Mouse (Mus musculus) embryonic facial prominence, embryonic 10.5 days (tissue): Measurements from ENCODE around the gene Hoxb4. TPM values are rescaled to one million over a fixed set of nuclear protein-coding genes. Genes with fewer than 3 reads are reported as not detected.

ENCODE experiments used
- DNase-seq: peaks from one replicate; pipeline ENCODE4 v3.0.0-alpha.2; 2017; ENCODE audit warnings: low spot score
- H3K27ac ChIP-seq: fragments of 300-500 bp; sonication (generic); replicated peaks from 2 replicates; pipeline ENCODE4 v1.5.1; 2016; ENCODE audit warnings: mild to moderate bottlenecking
- H3K27me3 ChIP-seq: fragments of 300-500 bp; sonication (generic); replicated peaks from 2 replicates; pipeline ENCODE4 v1.6.1; 2016; ENCODE audit warnings: low read depth, mild to moderate bottlenecking; ENCODE audit not compliant: poor library complexity, severe bottlenecking
- H3K36me3 ChIP-seq: fragments of 300-500 bp; sonication (generic); replicated peaks from 2 replicates; pipeline ENCODE4 v1.6.1; 2016; ENCODE audit warnings: mild to moderate bottlenecking, moderate library complexity
- H3K4me1 ChIP-seq: fragments of 300-500 bp; sonication (generic); 2 replicates; pipeline ENCODE4 v1.6.1; 2016
- H3K4me3 ChIP-seq: fragments of 300-500 bp; sonication (generic); 2 replicates; pipeline ENCODE4 v1.5.1; 2016; ENCODE audit warnings: mild to moderate bottlenecking, moderate library complexity
- H3K9me3 ChIP-seq: fragments of 300-500 bp; sonication (generic); 2 replicates; pipeline ENCODE4 v1.6.1; 2016; ENCODE audit warnings: mild to moderate bottlenecking
- WGBS: fragments of 180-500 bp; shearing (Covaris S2); methylation state at CpG from one replicate; pipeline ENCODE4 v1.1.7; 2016; 5-methylcytosine and 5-hydroxymethylcytosine counted together
- polyA plus RNA-seq: library from polyadenylated mRNA; unstranded; fragments of >200 nt; fragmentation: Nextera tagmentation; extraction: Ambion mirVana; gene quantifications from 2 replicates; pipeline ENCODE4 v1.2.1, GENCODE M21; 2016

The Hoxb4 gene
- polyA plus RNA-seq, 1 experiment from 2014 or later: 0.09 TPM

DNA sequence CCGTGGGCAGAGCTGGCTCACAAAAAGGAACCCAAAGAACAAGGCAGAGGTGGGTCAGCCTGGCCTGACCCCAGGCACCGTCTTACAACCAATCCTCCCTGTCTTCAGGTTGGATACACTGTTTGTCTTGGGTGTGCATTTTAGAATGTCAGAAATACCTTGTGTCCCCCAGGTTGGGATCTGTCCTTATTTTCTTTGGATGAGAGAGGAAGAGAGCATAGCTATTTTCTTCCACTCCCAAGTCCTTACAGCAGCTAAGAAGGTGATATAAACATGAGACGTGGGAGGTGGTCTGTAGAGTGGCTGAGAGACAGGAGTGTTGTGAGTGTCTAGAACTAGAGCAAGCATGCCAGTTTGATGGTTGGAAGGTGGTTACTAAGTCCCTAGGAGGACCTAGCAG lies 20.6 kb upstream of the Hoxb4 start:
- Histone ChIP-seq H3K27ac (no peak overlapping the region), H3K36me3 (no peaks in the 10 kb centered on the region), H3K4me3 (no peak overlapping the region), H3K9me3 (no peaks in the 10 kb centered on the region), H3K27me3 (peaks cover 100% of the 10 kb centered on the region), H3K4me1 (peaks cover 14% of the 10 kb centered on the region)
- DNase-seq: no peak
- WGBS: 1% methylated on average over 3 of the region's 3 CpGs

DNA sequence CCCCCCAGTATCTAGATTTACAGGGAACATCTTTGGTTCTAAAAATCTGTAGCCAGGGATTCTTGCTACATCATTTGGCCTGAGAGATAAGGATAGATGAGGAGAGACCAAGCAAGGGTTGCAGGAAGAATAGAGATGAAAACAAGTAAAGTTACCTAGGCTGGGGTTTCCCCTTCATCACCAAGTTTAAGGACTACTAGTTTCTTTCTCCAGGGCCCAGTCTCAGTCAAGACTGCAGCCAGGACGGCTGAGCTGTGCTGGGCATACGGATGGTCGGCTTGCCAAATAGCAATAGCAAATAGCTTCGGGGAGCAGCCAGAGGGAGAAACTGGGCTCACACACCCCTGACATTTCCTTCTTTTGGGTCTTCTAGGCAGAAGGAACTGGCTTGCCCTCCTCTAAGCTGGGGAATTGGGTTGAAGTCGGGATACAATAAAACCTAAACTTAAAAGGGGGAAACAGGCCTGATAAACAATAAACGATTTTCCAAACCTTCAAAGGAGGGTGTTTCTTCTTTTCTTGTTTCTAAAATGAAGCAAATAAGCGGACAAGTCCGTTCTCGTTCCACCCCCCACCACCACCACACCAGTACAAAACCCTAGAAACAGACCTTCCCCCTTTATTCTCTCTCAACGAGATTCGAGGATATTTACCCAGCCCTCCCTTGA lies 20.0 kb upstream of the Hoxb4 start:
- 3% methylated on average over 11 of the region's 11 CpGs for WGBS

DNA sequence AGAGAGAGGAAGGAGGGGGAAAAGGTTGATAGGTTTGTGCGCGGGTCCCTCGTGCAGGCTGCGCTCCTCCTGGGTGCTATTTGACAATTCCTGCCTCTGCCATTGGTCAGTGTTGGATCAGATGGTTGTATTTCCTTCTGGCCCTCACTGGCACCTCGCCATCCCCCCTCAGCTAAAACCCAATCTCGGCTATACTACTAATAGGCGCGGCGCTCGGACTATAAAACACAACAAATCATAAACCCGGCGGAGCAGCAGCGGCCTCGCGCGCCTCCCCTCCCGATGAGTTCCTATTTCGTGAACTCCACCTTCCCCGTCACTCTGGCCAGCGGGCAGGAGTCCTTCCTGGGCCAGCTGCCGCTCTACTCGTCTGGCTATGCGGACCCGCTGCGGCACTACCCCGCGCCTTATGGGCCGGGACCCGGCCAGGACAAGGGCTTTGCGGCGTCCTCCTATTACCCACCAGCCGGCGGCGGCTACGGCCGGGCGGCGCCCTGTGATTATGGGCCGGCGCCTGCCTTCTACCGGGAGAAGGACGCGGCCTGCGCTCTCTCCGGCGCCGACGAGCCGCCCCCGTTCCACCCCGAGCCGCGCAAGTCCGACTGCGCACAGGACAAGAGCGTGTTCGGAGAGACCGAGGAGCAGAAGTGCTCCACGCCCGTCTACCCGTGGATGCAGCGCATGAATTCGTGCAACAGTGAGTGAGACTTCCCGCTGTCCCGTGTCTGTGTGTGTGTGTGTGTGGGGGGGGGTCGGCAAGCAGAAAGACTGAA lies 19.0 kb upstream of the Hoxb4 start:
- Histone ChIP-seq H3K4me1 (peaks cover 21% of the 10 kb centered on the region), H3K27me3 (peaks cover 100% of the 10 kb centered on the region), H3K9me3 (no peaks in the 10 kb centered on the region), H3K36me3 (no peaks in the 10 kb centered on the region), H3K27ac (no peak overlapping the region), H3K4me3 (no peak overlapping the region)
- peak; percentile 70 for DNase-seq
- under 1% methylated on average over 66 of the region's 66 CpGs for WGBS

More for the DNA sequence above, 20.0 kb upstream of the Hoxb4 start:
- Histone ChIP-seq H3K4me3 (no peak overlapping the region), H3K9me3 (no peaks in the 10 kb centered on the region), H3K27ac (no peak overlapping the region), H3K36me3 (no peaks in the 10 kb centered on the region), H3K27me3 (peaks cover 100% of the 10 kb centered on the region), H3K4me1 (peaks cover 14% of the 10 kb centered on the region)
- no peak for DNase-seq

DNA sequence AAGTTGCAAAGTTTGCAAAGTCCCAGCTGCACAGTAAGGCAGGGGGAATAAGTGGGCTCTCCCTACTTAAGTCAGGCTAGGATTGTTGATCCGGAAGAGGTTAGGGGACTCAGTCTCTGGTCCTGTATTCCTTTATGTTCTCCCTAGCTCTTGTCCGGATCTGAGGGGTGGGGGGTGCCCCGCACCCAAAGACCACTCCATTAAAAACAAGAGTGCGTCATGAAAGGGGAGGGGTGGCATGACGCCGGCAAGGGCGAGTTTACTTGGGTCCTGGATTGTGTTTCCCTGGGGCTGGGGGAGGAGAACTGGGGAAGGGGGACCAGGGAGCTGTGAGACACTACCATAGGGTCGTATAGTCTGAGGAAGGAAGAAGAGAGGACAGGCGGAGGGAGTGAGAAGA lies 18.3 kb upstream of the Hoxb4 start:
- Histone ChIP-seq H3K27me3 (peaks cover 100% of the 10 kb centered on the region), H3K4me3 (no peak overlapping the region), H3K9me3 (no peaks in the 10 kb centered on the region), H3K36me3 (no peaks in the 10 kb centered on the region), H3K27ac (no peak overlapping the region), H3K4me1 (peaks cover 21% of the 10 kb centered on the region)
- no peak for DNase-seq
- WGBS: 1% methylated on average over 9 of the region's 9 CpGs

DNA sequence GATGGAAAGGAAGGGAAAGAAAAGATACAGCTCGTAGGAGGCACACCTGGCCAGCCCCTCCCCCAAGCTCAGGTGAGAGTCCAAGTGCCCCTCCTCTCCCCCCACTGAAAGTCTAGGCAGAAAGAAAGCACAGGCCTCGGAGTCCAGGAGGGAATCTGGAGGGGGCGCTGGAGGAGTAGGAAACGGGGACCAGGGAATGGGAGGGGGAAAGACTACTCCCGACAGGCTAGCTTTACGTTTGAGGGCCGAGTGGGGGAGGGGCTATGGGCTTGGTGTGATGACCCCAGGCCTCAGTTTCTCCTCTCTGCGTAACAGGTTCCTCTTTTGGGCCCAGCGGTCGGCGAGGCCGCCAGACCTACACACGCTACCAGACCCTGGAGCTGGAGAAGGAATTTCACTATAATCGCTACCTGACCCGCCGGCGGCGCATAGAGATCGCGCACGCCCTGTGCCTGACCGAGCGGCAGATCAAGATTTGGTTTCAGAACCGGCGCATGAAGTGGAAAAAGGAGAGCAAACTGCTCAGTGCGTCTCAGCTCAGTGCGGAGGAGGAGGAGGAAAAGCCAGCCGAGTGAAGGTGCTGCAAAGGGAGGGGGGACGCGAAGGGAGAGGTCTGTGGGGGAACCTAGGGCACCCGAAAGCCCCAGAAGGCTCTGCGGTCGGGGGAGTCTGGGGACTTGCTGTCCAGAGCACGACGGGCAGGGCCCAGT lies 17.6 kb upstream of the Hoxb4 start:
- DNase-seq: no peak
- 1% methylated on average over 35 of the region's 35 CpGs for WGBS
- H3K36me3 ChIP-seq: no peaks in the 10 kb centered on the region
- H3K27ac ChIP-seq: no peak overlapping the region
- 0 out of 2 replicates have a peak overlapping the region, but pooled peaks have one; percentile 2 for H3K4me3 ChIP-seq
- no peaks in the 10 kb centered on the region for H3K9me3 ChIP-seq
- H3K27me3 ChIP-seq: peaks cover 100% of the 10 kb centered on the region
- H3K4me1 ChIP-seq: peaks cover 21% of the 10 kb centered on the region

DNA sequence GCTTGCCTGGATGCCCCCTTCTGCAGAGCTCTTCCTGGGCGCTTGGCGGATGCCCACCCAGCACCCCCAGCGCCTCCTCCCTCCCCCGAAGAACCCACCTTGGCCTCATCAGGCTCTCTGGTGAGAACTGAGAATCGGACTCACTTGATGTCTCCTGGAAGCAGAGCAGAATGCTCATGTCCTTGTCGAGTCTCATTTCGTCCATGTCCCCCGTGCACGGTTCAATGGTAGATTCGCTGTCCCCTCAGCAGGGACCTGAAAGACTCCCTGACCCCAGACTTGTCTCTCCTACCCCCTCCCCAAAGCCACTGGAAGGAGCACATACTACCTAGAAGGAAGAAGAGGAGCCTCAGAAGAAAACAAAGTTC lies 17.0 kb upstream of the Hoxb4 start:
- Histone ChIP-seq H3K27ac (no peak overlapping the region), H3K4me1 (peaks cover 21% of the 10 kb centered on the region), H3K9me3 (no peaks in the 10 kb centered on the region), H3K36me3 (no peaks in the 10 kb centered on the region), H3K27me3 (peaks cover 100% of the 10 kb centered on the region), H3K4me3 (0 out of 2 replicates have a peak overlapping the region, but pooled peaks have one; percentile 2)
- no peak for DNase-seq
- 2% methylated on average over 10 of the region's 10 CpGs for WGBS

DNA sequence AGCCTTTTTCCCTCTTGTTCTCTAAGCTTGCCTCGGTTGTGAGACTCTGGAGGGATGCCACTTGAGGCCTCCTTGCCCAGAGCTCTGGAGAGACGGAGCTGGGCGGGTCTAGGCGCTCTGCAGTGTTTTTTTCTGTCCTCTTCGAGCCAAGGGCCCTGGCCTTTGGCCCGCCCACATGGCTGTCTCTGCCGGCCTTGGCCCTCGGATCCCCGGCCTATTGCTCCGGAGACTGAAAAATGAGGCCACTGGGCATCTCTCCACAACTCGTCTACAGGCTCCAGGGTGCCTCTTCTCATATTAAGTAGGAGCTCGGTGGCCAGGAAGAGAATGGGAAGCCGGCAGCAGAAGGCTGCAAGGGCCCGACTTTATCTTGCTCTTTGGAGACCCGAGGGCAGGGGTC lies 16.2 kb upstream of the Hoxb4 start:
- Histone ChIP-seq H3K4me1 (peaks cover 21% of the 10 kb centered on the region), H3K4me3 (no peak overlapping the region), H3K9me3 (no peaks in the 10 kb centered on the region), H3K27ac (no peak overlapping the region), H3K27me3 (peaks cover 100% of the 10 kb centered on the region), H3K36me3 (no peaks in the 10 kb centered on the region)
- WGBS: under 1% methylated on average over 15 of the region's 15 CpGs
- DNase-seq: no peak

DNA sequence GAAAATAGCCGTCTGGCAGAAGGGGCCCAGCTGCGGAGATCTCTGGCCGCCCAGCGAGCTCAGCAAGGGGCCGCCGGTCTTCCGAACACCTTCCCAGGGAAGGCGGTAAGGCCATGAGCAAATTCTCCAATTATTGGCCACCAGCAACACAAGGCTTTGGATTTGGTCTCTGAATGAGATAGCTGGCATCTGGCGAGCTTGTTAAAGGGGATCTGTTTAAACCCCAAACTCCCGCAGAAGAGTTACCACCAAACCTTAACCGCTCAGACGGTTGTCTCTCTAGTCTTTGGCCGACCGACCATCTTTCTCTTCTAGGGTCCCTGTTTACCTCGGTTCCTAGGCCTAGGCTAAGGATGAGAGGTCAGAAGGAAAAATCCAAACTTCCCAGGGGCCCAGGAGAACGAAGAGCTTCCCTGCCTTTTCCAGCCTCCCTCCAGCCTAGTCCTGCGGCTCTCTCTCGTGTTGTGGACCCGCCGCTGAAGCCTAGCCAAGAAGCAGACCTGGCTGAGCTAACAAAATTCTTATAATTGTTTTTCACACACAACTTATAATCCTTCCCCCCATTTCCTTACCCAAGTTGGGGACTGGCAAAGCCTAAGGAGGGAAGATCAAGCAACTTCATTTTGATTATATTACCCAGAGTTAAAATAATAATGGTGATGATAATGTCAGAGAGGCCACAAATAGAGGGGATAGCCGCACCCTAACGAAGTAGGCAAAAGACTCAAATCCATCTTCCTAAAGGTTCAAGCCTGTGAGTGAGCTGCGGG lies 15.5 kb upstream of the Hoxb4 start:
- Histone ChIP-seq H3K27me3 (peaks cover 100% of the 10 kb centered on the region), H3K27ac (no peak overlapping the region), H3K36me3 (no peaks in the 10 kb centered on the region), H3K9me3 (no peaks in the 10 kb centered on the region), H3K4me3 (no peak overlapping the region), H3K4me1 (peaks cover 21% of the 10 kb centered on the region)
- DNase-seq: no peak
- 4% methylated on average over 23 of the region's 23 CpGs for WGBS

DNA sequence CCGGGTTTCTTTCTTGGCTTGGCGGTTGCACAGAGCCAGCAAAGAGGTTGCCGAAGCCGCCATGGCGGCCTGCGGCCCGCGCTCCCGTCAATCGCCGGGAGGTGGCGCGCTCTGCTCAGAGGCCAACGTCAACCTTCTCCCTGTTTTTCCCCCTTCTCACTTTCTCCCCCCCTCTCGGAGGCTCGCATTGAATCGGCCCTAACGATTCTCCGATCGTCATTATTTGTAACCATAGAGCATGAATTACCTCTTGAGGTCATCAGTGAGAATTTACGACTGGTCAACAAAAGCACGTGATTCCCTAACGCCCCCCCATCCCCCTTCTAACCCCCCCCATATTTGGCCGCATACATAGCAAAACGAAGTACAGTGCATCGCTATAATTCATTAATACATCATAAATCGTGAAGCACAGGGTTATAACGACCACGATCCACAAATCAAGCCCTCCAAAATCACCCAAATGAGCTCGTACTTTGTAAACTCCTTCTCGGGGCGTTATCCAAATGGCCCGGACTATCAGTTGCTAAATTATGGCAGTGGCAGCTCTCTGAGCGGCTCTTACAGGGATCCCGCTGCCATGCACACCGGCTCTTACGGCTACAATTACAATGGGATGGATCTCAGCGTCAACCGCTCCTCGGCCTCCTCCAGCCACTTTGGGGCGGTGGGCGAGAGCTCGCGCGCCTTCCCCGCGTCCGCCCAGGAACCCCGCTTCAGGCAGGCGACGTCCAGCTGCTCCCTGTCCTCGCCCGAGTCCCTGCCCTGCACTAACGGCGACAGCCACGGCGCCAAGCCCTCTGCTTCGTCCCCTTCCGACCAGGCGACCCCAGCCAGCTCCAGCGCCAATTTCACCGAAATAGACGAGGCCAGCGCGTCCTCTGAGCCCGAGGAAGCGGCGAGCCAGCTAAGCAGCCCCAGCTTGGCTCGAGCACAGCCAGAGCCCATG lies 14.6 kb upstream of the Hoxb4 start, which contains the start of gene Hoxb5:
Gene Hoxb5 (plus strand): TSS at position 186 of the 949 bp plus-strand sequence.
- Histone ChIP-seq H3K27me3 (peaks cover 100% of the 10 kb centered on the region), H3K9me3 (no peaks in the 10 kb centered on the region), H3K27ac (no peak within 1 kb of the TSS), H3K4me3 (peak within 1 kb of the TSS; percentile 27), H3K4me1 (peaks cover 21% of the 10 kb centered on the region), H3K36me3 (no peaks in the 10 kb centered on the region)
- DNase-seq: peak; percentile 89
- 1% methylated on average over 69 of the region's 69 CpGs for WGBS

DNA sequence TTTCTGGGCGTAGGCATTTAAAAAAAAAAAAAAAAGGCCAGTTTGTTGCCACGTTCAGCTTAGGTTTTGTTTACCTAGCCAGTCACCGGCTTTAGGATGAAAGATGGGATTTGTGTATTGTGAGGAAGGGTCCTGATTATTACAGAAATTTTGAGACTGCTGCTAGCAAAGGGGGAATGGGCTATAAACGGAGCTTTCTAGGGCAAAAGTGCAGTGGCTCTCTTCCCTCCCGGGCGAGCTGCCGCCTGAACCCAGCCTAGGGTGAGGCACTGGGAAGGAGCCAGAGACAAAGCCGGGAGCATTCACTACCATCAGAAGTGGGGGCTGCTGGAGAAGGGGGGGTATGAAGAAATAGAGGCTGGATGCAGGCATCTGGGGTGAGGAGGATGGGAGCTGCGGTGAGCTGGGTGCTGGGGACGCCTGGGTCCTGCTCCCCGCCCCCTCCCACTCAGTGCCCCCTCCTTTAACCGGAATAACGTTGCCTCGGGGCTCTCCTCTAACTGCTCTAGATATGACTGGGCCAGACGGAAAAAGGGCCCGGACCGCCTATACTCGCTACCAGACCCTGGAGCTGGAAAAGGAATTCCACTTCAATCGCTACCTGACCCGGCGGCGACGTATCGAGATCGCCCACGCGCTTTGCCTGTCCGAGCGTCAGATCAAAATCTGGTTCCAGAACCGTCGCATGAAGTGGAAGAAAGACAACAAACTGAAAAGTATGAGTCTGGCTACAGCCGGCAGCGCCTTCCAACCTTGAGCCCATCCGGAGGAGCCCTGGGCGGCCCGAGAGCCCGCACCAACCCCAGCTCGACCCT lies 13.5 kb upstream of the Hoxb4 start:
- 1% methylated on average over 38 of the region's 38 CpGs for WGBS
- DNase-seq: no peak
- Histone ChIP-seq H3K27ac (no peak overlapping the region), H3K27me3 (peaks cover 100% of the 10 kb centered on the region), H3K4me3 (no peak overlapping the region), H3K36me3 (no peaks in the 10 kb centered on the region), H3K4me1 (peaks cover 16% of the 10 kb centered on the region), H3K9me3 (no peaks in the 10 kb centered on the region)
